Mouse (Mus musculus) MEL (cell line): Measurements from ENCODE around the gene Fam13a.

Experiments
- CHD2 ChIP-seq: IDR thresholded peaks from 2 replicates; pipeline ENCODE4 v1.6.1; 2011; ENCODE audit warnings: low read length, improper control_type of control experiment
- CTCF ChIP-seq, 3 experiments: IDR thresholded peaks in 2 of 3; conservative IDR thresholded peaks in 1 of 3; 2 replicates each; pipeline ENCODE4 v1.5.1; 2011 to 2012; ENCODE audit warnings: low read length in 3 of 3, low read depth in 2 of 3, mild to moderate bottlenecking in 2 of 3, improper control_type of control experiment in 1 of 3, inconsistent platforms in 1 of 3, mixed read lengths in 1 of 3, moderate library complexity in 1 of 3; ENCODE audit not compliant: control insufficient read depth in 1 of 3, insufficient read depth in 1 of 3, poor library complexity in 1 of 3, severe bottlenecking in 1 of 3
- ETS1 ChIP-seq: IDR thresholded peaks from 2 replicates; pipeline ENCODE4 v1.6.1; 2012; ENCODE audit warnings: low read depth, mild to moderate bottlenecking, inconsistent platforms, low read length, improper control_type of control experiment, moderate library complexity
- GATA1 ChIP-seq: IDR thresholded peaks from 2 replicates; pipeline ENCODE4 v1.6.1; 2011; ENCODE audit warnings: low read depth, low read length, improper control_type of control experiment
- POLR2A ChIP-seq, 2 experiments: IDR thresholded peaks; 2 replicates each; pipeline ENCODE4 v1.6.1; 2011 to 2012; ENCODE audit warnings: low read length in 2 of 2, mild to moderate bottlenecking in 2 of 2, control low read depth in 1 of 2, improper control_type of control experiment in 1 of 2, low read depth in 1 of 2, moderate library complexity in 1 of 2; ENCODE audit not compliant: control insufficient read depth in 1 of 2, insufficient read depth in 1 of 2, poor library complexity in 1 of 2
- POLR2AphosphoS2 ChIP-seq: IDR thresholded peaks from 2 replicates; pipeline ENCODE4 v1.6.1; 2011; ENCODE audit warnings: low read length, improper control_type of control experiment
- ZNF384 ChIP-seq: IDR thresholded peaks from 2 replicates; pipeline ENCODE4 v1.6.1; 2012; ENCODE audit warnings: low read depth, mild to moderate bottlenecking, inconsistent platforms, low read length, improper control_type of control experiment

- TF ChIP-seq POLR2A (IDR thresholded peaks at IDR 0.05; ENCODE audit: control insufficient read depth in 1 of 2, insufficient read depth in 1 of 2, low read depth in 1 of 2, low read length in 2 of 2, poor library complexity in 1 of 2) (no peak), CHD2 (no peak), POLR2AphosphoS2 (no peak), CTCF (IDR thresholded peaks at IDR 0.05 in 2 of 3, conservative IDR thresholded peaks at IDR 0.05 in 1 of 3; ENCODE audit: control insufficient read depth in 1 of 3, insufficient read depth in 1 of 3, low read depth in 2 of 3, low read length in 3 of 3, poor library complexity in 1 of 3, severe bottlenecking in 1 of 3) (no peak), ZNF384 (no peak), GATA1 (no peak), ETS1 (no peak)
These were observed 63.8 kb downstream of the Fam13a start for GRCm38 (mm10) chr6:58960523-58960922.
